Mouse (Mus musculus): Measurements from ENCODE around the gene Tnip2.

- TF ChIP-seq POLR2A (IDR thresholded peaks at IDR 0.05; ENCODE audit: control insufficient read depth, extremely low read depth, insufficient read depth, low read length, poor library complexity) (no peak), CTCF (IDR thresholded peaks at IDR 0.05; ENCODE audit: borderline replicate concordance, control insufficient read depth, extremely low read depth, insufficient read depth, low read length, poor library complexity) (0 out of 2 replicates have a peak, but pooled peaks have one; percentile 10)
Measured at GRCm38 (mm10) chr5:34549483-34550221, 35.9 kb upstream of the Tnip2 start.
